12 mouse cellular contexts compared by ENCODE assay signal in the genomic region with DNA sequence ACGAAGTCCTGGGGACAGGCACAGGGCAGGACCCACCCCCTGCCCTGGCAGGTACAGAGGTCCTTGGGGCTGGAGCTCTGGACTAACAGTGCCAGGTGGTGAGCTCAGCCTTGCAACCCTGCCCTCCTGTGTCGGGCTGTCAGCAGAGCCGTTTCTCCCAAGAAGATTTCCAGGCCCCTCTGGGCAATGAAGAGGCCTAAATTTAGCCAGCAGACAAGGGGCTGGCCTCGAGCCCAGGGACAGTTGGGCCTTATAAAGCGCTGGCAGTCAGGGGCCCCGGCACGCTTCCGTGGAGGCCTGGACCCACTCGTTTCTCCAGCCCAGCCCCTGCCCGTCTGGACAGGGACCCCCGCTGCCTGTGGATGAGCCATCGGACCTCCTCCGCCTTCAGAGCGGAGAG. TPM values are rescaled to one million over a fixed set of nuclear protein-coding genes. Genes with fewer than 3 reads are reported as not detected.
DNase-seq lines count a peak whose midpoint lies in the region; ATAC-seq and TF ChIP-seq lines count a peak whose summit lies in the region.
"Had no signal": no experiment of that assay in that cellular context is flagged by ENCODE, and none has a peak within 500 bp of the region (broad histone marks: within the 10 kb centered on the region; RNA-seq: fewer than 3 reads in every experiment).

No protein-coding gene starts in this region.

- intact Hi-C loops in heart, adult 2 months (cut with DNase I): no loop called here

- no peaks in the 10 kb centered on the region for H3K36me3 ChIP-seq in heart, adult 2 months (ENCODE audit: control insufficient read depth, insufficient read depth, low read length)
- no peaks in the 10 kb centered on the region for H3K36me3 ChIP-seq in limb, embryonic 15.5 days
- no peaks in the 10 kb centered on the region for H3K36me3 ChIP-seq in neural tube, embryonic 15.5 days
- H3K36me3 ChIP-seq: hindbrain, embryonic 15.5 days; liver, embryonic 13.5 days; neural tube, embryonic 12.5 days had no signal

- H3K27ac ChIP-seq in heart, adult 2 months: peak overlapping the region; percentile 96
- no peak overlapping the region for H3K27ac ChIP-seq in limb, embryonic 15.5 days
- H3K27ac ChIP-seq in neural tube, embryonic 15.5 days (replicated peaks): no peak overlapping the region
- H3K27ac ChIP-seq: hindbrain, embryonic 15.5 days; liver, embryonic 13.5 days; neural tube, embryonic 12.5 days had no signal

- peak; percentile 92 for TF ChIP-seq EP300 in heart, adult 2 months (IDR thresholded peaks at IDR 0.05; ENCODE audit: insufficient read depth, low read depth, low read length)

- no peaks in the 10 kb centered on the region; the same call in 1 of the 2 replicates for H3K4me1 ChIP-seq in heart, adult 2 months (ENCODE audit: control insufficient read depth, insufficient read depth, low read length)
- H3K4me1 ChIP-seq in limb, embryonic 15.5 days: peaks cover 41% of the 10 kb centered on the region
- peaks cover 24% of the 10 kb centered on the region for H3K4me1 ChIP-seq in neural tube, embryonic 15.5 days

- no peaks in the 10 kb centered on the region for H3K9me3 ChIP-seq in limb, embryonic 15.5 days
- H3K9me3 ChIP-seq in neural tube, embryonic 15.5 days (replicated peaks): no peaks in the 10 kb centered on the region
- H3K9me3 ChIP-seq: hindbrain, embryonic 15.5 days; liver, embryonic 13.5 days had no signal

- no peaks in the 10 kb centered on the region for H3K27me3 ChIP-seq in heart, adult 2 months (ENCODE audit: control insufficient read depth, insufficient read depth, low read length)
- 0 out of 2 replicates have a peak, but pooled peaks cover 6% of the 10 kb centered on the region for H3K27me3 ChIP-seq in limb, embryonic 15.5 days
- H3K27me3 ChIP-seq in neural tube, embryonic 15.5 days (replicated peaks): no peaks in the 10 kb centered on the region

- peak; percentile 93 for TF ChIP-seq POLR2A in heart, adult 2 months (IDR thresholded peaks at IDR 0.05; ENCODE audit: insufficient read depth, low read depth, low read length)

- peak overlapping the region; percentile 59 for H3K4me3 ChIP-seq in heart, adult 2 months
- no peak overlapping the region for H3K4me3 ChIP-seq in limb, embryonic 15.5 days
- H3K4me3 ChIP-seq in neural tube, embryonic 15.5 days (replicated peaks): no peak overlapping the region
- H3K4me3 ChIP-seq: hindbrain, embryonic 15.5 days; liver, embryonic 13.5 days; neural tube, embryonic 12.5 days had no signal

- peak overlapping the region; percentile 85 for H3K9ac ChIP-seq in heart, adult 2 months (ENCODE audit: low read depth, low read length)
- H3K9ac ChIP-seq in limb, embryonic 15.5 days: no peak overlapping the region; the same call in 1 of the 2 replicates
- no peak overlapping the region for H3K9ac ChIP-seq in neural tube, embryonic 15.5 days (replicated peaks)
- H3K9ac ChIP-seq: hindbrain, embryonic 15.5 days; liver, embryonic 13.5 days; neural tube, embryonic 12.5 days had no signal

- TF ChIP-seq CTCF in heart, adult 2 months (IDR thresholded peaks at IDR 0.05): peak; percentile 28

- 0 out of 2 replicates have a peak overlapping the region, but pooled peaks have one; percentile 10 for H3K4me2 ChIP-seq in limb, embryonic 15.5 days
- H3K4me2 ChIP-seq in neural tube, embryonic 15.5 days: no peak overlapping the region
- H3K4me2 ChIP-seq: hindbrain, embryonic 15.5 days; liver, embryonic 13.5 days; neural tube, embryonic 12.5 days had no signal

- WGBS in heart, adult 2 months: 33% methylated on average over 14 of the region's 14 CpGs
- WGBS in limb, embryonic 15.5 days: 54% methylated on average over 14 of the region's 14 CpGs
- WGBS in neural tube, embryonic 15.5 days: 56% methylated on average over 14 of the region's 14 CpGs

- H3K79me2 ChIP-seq in heart, adult 2 months (replicated peaks; ENCODE audit: control insufficient read depth, insufficient read depth, low read length): no peaks in the 10 kb centered on the region

- ATAC-seq in limb, embryonic 15.5 days (ENCODE audit: insufficient number of reproducible peaks, low FRiP score, low TSS enrichment, low read depth): no peak
- ATAC-seq in neural tube, embryonic 15.5 days (ENCODE audit: low FRiP score): no peak

- peak; percentile 24 to 33 for DNase-seq in cerebellum, adult 18-20 months
- no peak for DNase-seq in cerebellum, adult 11 months
- DNase-seq in NIH3T3 (ENCODE audit: low read depth): peak; percentile 81
- peak; percentile 84 to 89 for DNase-seq in heart, adult 2 months
- DNase-seq in spleen, adult 12 weeks (ENCODE audit: low spot score): no peak
- DNase-seq in left cerebral cortex, adult 9 months (ENCODE audit: low spot score in 2 of 2): no peak
- DNase-seq: liver, embryonic 13.5 days had no signal

RNA-seq across cellular contexts. Expression of a gene that starts 0.8 kb away (rescaled TPM):
- total RNA-seq in heart, adult 2 months (2021): 1,000 to 10,000 TPM; 1,066 to 1,498 TPM
- polyA plus RNA-seq in heart, adult 2 months (2012; rRNA removed): 973 and 1,028 TPM in 2 replicates
- polyA plus RNA-seq in limb, embryonic 15.5 days (2015; fragmentation: Nextera tagmentation; extraction: Ambion mirVana): 1.7 and 5.4 TPM in 2 replicates
- polyA plus RNA-seq in neural tube, embryonic 15.5 days (2015; fragmentation: Nextera tagmentation; extraction: Ambion mirVana): 0.31 and 1.0 TPM in 2 replicates
- polyA plus RNA-seq: hindbrain, embryonic 15.5 days; neural tube, embryonic 12.5 days had no signal

RNA-seq across cellular contexts. Expression of a gene that starts 5.6 kb away (rescaled TPM):
- under 1 TPM; 0.43 to 0.57 TPM for total RNA-seq in heart, adult 2 months (2021)
- polyA plus RNA-seq in heart, adult 2 months (2012; rRNA removed): 2.1 and 4.6 TPM in 2 replicates
- not detected in 2 replicates for polyA plus RNA-seq in limb, embryonic 15.5 days (2015; fragmentation: Nextera tagmentation; extraction: Ambion mirVana)
- polyA plus RNA-seq in neural tube, embryonic 15.5 days (2015; fragmentation: Nextera tagmentation; extraction: Ambion mirVana): 0.27 TPM in 1 of 2 replicates, not detected in the other
- polyA plus RNA-seq: hindbrain, embryonic 15.5 days; liver, embryonic 13.5 days; neural tube, embryonic 12.5 days had no signal

RNA-seq across cellular contexts. Expression of a gene that starts 14.5 kb away (rescaled TPM):
- 1 to 10 TPM; 1.6 to 2.2 TPM for total RNA-seq in heart, adult 2 months (2021)
- 0.94 and 2.4 TPM in 2 replicates for polyA plus RNA-seq in heart, adult 2 months (2012; rRNA removed)
- not detected in 2 replicates for polyA plus RNA-seq in limb, embryonic 15.5 days (2015; fragmentation: Nextera tagmentation; extraction: Ambion mirVana)
- polyA plus RNA-seq in neural tube, embryonic 15.5 days (2015; fragmentation: Nextera tagmentation; extraction: Ambion mirVana): 0.27 and 0.58 TPM in 2 replicates
- polyA plus RNA-seq: liver, embryonic 13.5 days; neural tube, embryonic 12.5 days had no signal

RNA-seq across cellular contexts. Expression of a gene that starts 22.9 kb away (rescaled TPM):
- total RNA-seq in heart, adult 2 months (2021): not detected
- 0.04 TPM in 1 of 2 replicates, not detected in the other for polyA plus RNA-seq in heart, adult 2 months (2012; rRNA removed)
- polyA plus RNA-seq in limb, embryonic 15.5 days (2015; fragmentation: Nextera tagmentation; extraction: Ambion mirVana): 0.33 and 1.2 TPM in 2 replicates
- 0.33 TPM in 1 of 2 replicates, not detected in the other for polyA plus RNA-seq in neural tube, embryonic 15.5 days (2015; fragmentation: Nextera tagmentation; extraction: Ambion mirVana)
- polyA plus RNA-seq: liver, embryonic 13.5 days; neural tube, embryonic 12.5 days; urinary bladder, adult 2 months had no signal

RNA-seq across cellular contexts. Expression of a gene that starts 23.0 kb away (rescaled TPM):
- 10 to 100 TPM; 22.9 to 26.4 TPM for total RNA-seq in heart, adult 2 months (2021)
- polyA plus RNA-seq in heart, adult 2 months (2012; rRNA removed): 23.3 and 29.9 TPM in 2 replicates
- polyA plus RNA-seq in limb, embryonic 15.5 days (2015; fragmentation: Nextera tagmentation; extraction: Ambion mirVana): 31.2 and 33.2 TPM in 2 replicates
- polyA plus RNA-seq in neural tube, embryonic 15.5 days (2015; fragmentation: Nextera tagmentation; extraction: Ambion mirVana): 34.8 and 34.9 TPM in 2 replicates

Comparison
In these comparisons a context has a peak if more than half of its experiments do, and no peak if none do; other contexts are left out.
1. DNase-seq: peak in cerebellum, adult 18-20 months (2 of 2), NIH3T3 (single experiment) and heart, adult 2 months (2 of 2); none in cerebellum, adult 11 months (single experiment), spleen, adult 12 weeks (single experiment) and left cerebral cortex, adult 9 months (0 of 2).
2. RNA of a gene that starts 0.8 kb away (polyA plus RNA-seq): 973 to 1,028 TPM in heart, adult 2 months; 1.7 to 5.4 TPM in limb, embryonic 15.5 days and 0.31 to 1.0 TPM in neural tube, embryonic 15.5 days; every median in the first group is over 100 times any median in the second.